Mouse (Mus musculus) kidney, adult 2 months (tissue): ENCODE results near the gene Gpc5.

Source experiments
- CTCF ChIP-seq: fragments of 200-500 bp; conservative IDR thresholded peaks from 2 replicates; pipeline ENCODE4 v1.5.1; 2011; ENCODE audit warnings: low read depth, mild to moderate bottlenecking, control low read depth, low read length, moderate library complexity, mixed read lengths; ENCODE audit not compliant: insufficient read depth, insufficient read length
- POLR2A ChIP-seq: fragments of 200-500 bp; IDR thresholded peaks from one replicate; pipeline ENCODE4 v1.6.1; 2011; ENCODE audit warnings: low read depth, low read length, control low read depth

DNA sequence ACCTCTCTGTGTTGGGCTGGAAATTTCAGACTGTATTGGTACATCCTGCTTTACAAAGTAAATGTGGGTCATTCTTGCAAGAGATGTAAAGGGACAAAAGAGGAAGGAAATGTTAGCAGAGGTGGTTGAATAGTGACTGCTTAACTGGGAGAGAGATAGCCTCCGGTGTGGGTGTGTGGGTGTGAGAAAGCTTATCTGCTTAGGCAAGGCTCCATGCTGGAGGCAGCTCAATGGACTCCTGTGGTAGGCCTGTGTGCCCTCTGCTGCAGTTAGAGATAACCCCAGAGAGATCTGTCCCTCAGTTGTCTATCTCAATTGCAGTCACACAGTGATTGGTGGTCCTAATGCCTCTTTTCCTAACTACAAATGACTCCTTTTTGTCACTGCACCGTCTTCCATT, 887.2 kb downstream of the Gpc5 start:
- TF ChIP-seq POLR2A, result no peak
- TF ChIP-seq CTCF, result no peak
